Mouse (Mus musculus) ES-Bruce4 (cell line): Measurements from ENCODE around the gene Plekhg6. TPM values are rescaled to one million over a fixed set of nuclear protein-coding genes. Genes with fewer than 3 reads are reported as not detected.

Experiments
- H3K27ac ChIP-seq: 2 replicates; pipeline ENCODE4 v1.5.1; 2012; ENCODE audit warnings: low read length, inconsistent platforms; ENCODE audit not compliant: insufficient read depth
- H3K27me3 ChIP-seq: 2 replicates; pipeline ENCODE4 v1.6.1; 2012; ENCODE audit warnings: mild to moderate bottlenecking, low read length, inconsistent platforms; ENCODE audit not compliant: control insufficient read depth, poor library complexity, insufficient read depth, severe bottlenecking
- H3K36me3 ChIP-seq: 2 replicates; pipeline ENCODE4 v1.6.1; 2012; ENCODE audit warnings: inconsistent platforms, mild to moderate bottlenecking, low read length, moderate library complexity; ENCODE audit not compliant: control insufficient read depth, poor library complexity, insufficient read depth, severe bottlenecking
- H3K4me1 ChIP-seq: one replicate; pipeline ENCODE4 v1.8.1; 2011; ENCODE audit warnings: low read length; ENCODE audit not compliant: control insufficient read depth, insufficient read depth
- H3K4me3 ChIP-seq: 2 replicates; pipeline ENCODE4 v1.5.1; 2011; ENCODE audit warnings: low read depth, mild to moderate bottlenecking, low read length
- H3K9ac ChIP-seq: 2 replicates; pipeline ENCODE4 v1.6.1; 2012; ENCODE audit warnings: low read depth, mild to moderate bottlenecking, inconsistent platforms; ENCODE audit not compliant: poor library complexity, severe bottlenecking
- H3K9me3 ChIP-seq: replicated peaks from 2 replicates; pipeline ENCODE4 v1.6.1; 2012; ENCODE audit warnings: mild to moderate bottlenecking, low read length, inconsistent platforms; ENCODE audit not compliant: control insufficient read depth, poor library complexity, insufficient read depth, severe bottlenecking
- CTCF ChIP-seq: IDR thresholded peaks from one replicate; pipeline ENCODE4 v1.8.1; 2011; ENCODE audit warnings: low read depth, low read length
- EP300 ChIP-seq: IDR thresholded peaks from 2 replicates; pipeline ENCODE4 v1.6.1; 2011; ENCODE audit warnings: low read depth, low read length; ENCODE audit not compliant: insufficient read depth
- POLR2A ChIP-seq: IDR thresholded peaks from one replicate; pipeline ENCODE4 v1.8.1; 2011; ENCODE audit warnings: low read length; ENCODE audit not compliant: insufficient read depth
- polyA plus RNA-seq: library from polyadenylated mRNA; stranded (reverse); fragments of >200 nt; gene quantifications from 2 replicates; pipeline ENCODE4 v1.2.4, GENCODE M21; 2011; ENCODE audit warnings: low read depth; ENCODE audit not compliant: missing spikeins, insufficient read depth, insufficient read length

Plekhg6 gene
- polyA plus RNA-seq, 1 experiment, result 2.5 TPM

- Histone ChIP-seq H3K4me3 (peak overlapping the region; percentile 26), H3K27me3 (no peaks in the 10 kb centered on the region), H3K36me3 (no peaks in the 10 kb centered on the region), H3K4me1 (peaks cover 7% of the 10 kb centered on the region), H3K9ac (0 out of 2 replicates have a peak overlapping the region, but pooled peaks have one; percentile 4), H3K9me3 (no peaks in the 10 kb centered on the region), H3K27ac (peak overlapping the region; percentile 37)
- TF ChIP-seq CTCF (no peak), EP300 (no peak), POLR2A (no peak)
Measured at GRCm38 (mm10) chr6:125377582-125378451, 2.8 kb downstream of the Plekhg6 start.

GRCm38 (mm10) chr6:125377042-125377441, 3.6 kb downstream of the Plekhg6 start:
- no peak overlapping the region for H3K27ac ChIP-seq

GRCm38 (mm10) chr6:125367758-125368371, 12.7 kb downstream of the Plekhg6 start:
- Histone ChIP-seq H3K9me3 (no peaks in the 10 kb centered on the region), H3K4me1 (peaks cover 17% of the 10 kb centered on the region), H3K9ac (no peak overlapping the region), H3K27me3 (no peaks in the 10 kb centered on the region), H3K36me3 (no peaks in the 10 kb centered on the region), H3K27ac (peak overlapping the region; percentile 22; the same call in 1 of the 2 replicates), H3K4me3 (no peak overlapping the region)
- TF ChIP-seq CTCF, result no peak
- no peak for TF ChIP-seq EP300
- TF ChIP-seq POLR2A, result no peak

More at GRCm38 (mm10) chr6:125377042-125377441, 3.6 kb downstream of the Plekhg6 start:
- Histone ChIP-seq H3K4me1 (peaks cover 7% of the 10 kb centered on the region), H3K27me3 (no peaks in the 10 kb centered on the region), H3K4me3 (no peak overlapping the region), H3K9me3 (no peaks in the 10 kb centered on the region), H3K36me3 (no peaks in the 10 kb centered on the region), H3K9ac (0 out of 2 replicates have a peak overlapping the region, but pooled peaks have one; percentile 4)
- TF ChIP-seq EP300, result no peak
- no peak for TF ChIP-seq POLR2A
- no peak for TF ChIP-seq CTCF

- no peak overlapping the region for H3K9ac ChIP-seq
- no peaks in the 10 kb centered on the region for H3K9me3 ChIP-seq
- peaks cover 23% of the 10 kb centered on the region for H3K4me1 ChIP-seq
- TF ChIP-seq CTCF (no peak), EP300 (no peak), POLR2A (no peak)
- no peaks in the 10 kb centered on the region for H3K36me3 ChIP-seq
- no peak overlapping the region for H3K4me3 ChIP-seq
- no peaks in the 10 kb centered on the region for H3K27me3 ChIP-seq
- H3K27ac ChIP-seq, result no peak overlapping the region
Measured at GRCm38 (mm10) chr6:125366133-125366532, 14.5 kb downstream of the Plekhg6 start.

- H3K9ac ChIP-seq, result no peak overlapping the region
- TF ChIP-seq CTCF (no peak), EP300 (no peak), POLR2A (no peak)
- H3K27me3 ChIP-seq, result no peaks in the 10 kb centered on the region
- H3K27ac ChIP-seq, result no peak overlapping the region
- peaks cover 20% of the 10 kb centered on the region for H3K4me1 ChIP-seq
- no peaks in the 10 kb centered on the region for H3K9me3 ChIP-seq
- H3K4me3 ChIP-seq, result no peak overlapping the region
- H3K36me3 ChIP-seq, result no peaks in the 10 kb centered on the region
Measured at GRCm38 (mm10) chr6:125365522-125365921, 15.1 kb downstream of the Plekhg6 start.
